ENCODE assay signal across 8 mouse cellular contexts in genomic region chr9:36932950-36933812, GRCm38 (mm10).
DNase-seq lines count a peak whose midpoint lies in the region; ATAC-seq lines count a peak whose summit lies in the region.

No protein-coding gene starts in this region.

- H3K9ac ChIP-seq in embryonic facial prominence, embryonic 11.5 days (replicated peaks; ENCODE audit: low read length): no peak overlapping the region
- no peak overlapping the region for H3K9ac ChIP-seq in limb, embryonic 11.5 days (ENCODE audit: low read length)
- no peak overlapping the region for H3K9ac ChIP-seq in hindbrain, embryonic 16.5 days (ENCODE audit: low read depth, low read length)
- no peak overlapping the region for H3K9ac ChIP-seq in neural tube, embryonic 14.5 days (replicated peaks; ENCODE audit: low read depth, low read length)

- H3K4me3 ChIP-seq in embryonic facial prominence, embryonic 11.5 days (ENCODE audit: low read depth, low read length): no peak overlapping the region
- no peak overlapping the region for H3K4me3 ChIP-seq in embryonic facial prominence, embryonic 10.5 days
- H3K4me3 ChIP-seq in limb, embryonic 11.5 days (ENCODE audit: low read depth, low read length): no peak overlapping the region
- no peak overlapping the region for H3K4me3 ChIP-seq in limb, embryonic 10.5 days
- H3K4me3 ChIP-seq in hindbrain, embryonic 16.5 days (ENCODE audit: low read length): no peak overlapping the region
- H3K4me3 ChIP-seq in neural tube, embryonic 14.5 days (ENCODE audit: low read depth, low read length): no peak overlapping the region
- no peak overlapping the region for H3K4me3 ChIP-seq in heart, embryonic 10.5 days

- peak; percentile 9; the same call in 1 of the 2 replicates for ATAC-seq in embryonic facial prominence, embryonic 11.5 days (replicated peaks; ENCODE audit: insufficient number of reproducible peaks, low FRiP score, low TSS enrichment, low read depth)
- ATAC-seq in limb, embryonic 11.5 days (ENCODE audit: insufficient number of reproducible peaks, low FRiP score, low TSS enrichment, low read depth): peak; percentile 41; the same call in 1 of the 2 replicates
- peak; percentile 25; the same call in 1 of the 2 replicates for ATAC-seq in hindbrain, embryonic 16.5 days
- ATAC-seq in neural tube, embryonic 14.5 days (ENCODE audit: low read depth): 0 out of 2 replicates have a peak, but pooled peaks have one; percentile 14

- H3K4me1 ChIP-seq in embryonic facial prominence, embryonic 11.5 days (ENCODE audit: control insufficient read depth, insufficient read depth, low read length): no peaks in the 10 kb centered on the region
- H3K4me1 ChIP-seq in embryonic facial prominence, embryonic 10.5 days: peaks cover 13% of the 10 kb centered on the region
- H3K4me1 ChIP-seq in limb, embryonic 11.5 days (ENCODE audit: control insufficient read depth, insufficient read depth, low read length): peaks cover 6% of the 10 kb centered on the region; the same call in 1 of the 2 replicates
- peaks cover 22% of the 10 kb centered on the region for H3K4me1 ChIP-seq in limb, embryonic 10.5 days
- H3K4me1 ChIP-seq in hindbrain, embryonic 16.5 days (ENCODE audit: control insufficient read depth, insufficient read depth, low read depth, low read length): peaks cover 10% of the 10 kb centered on the region
- peaks cover 15% of the 10 kb centered on the region for H3K4me1 ChIP-seq in neural tube, embryonic 14.5 days (ENCODE audit: control insufficient read depth, insufficient read depth, low read length)
- H3K4me1 ChIP-seq in heart, embryonic 10.5 days: peaks cover 5% of the 10 kb centered on the region; the same call in 1 of the 2 replicates

- no peaks in the 10 kb centered on the region for H3K27me3 ChIP-seq in embryonic facial prominence, embryonic 11.5 days (ENCODE audit: control insufficient read depth, insufficient read depth, low read length)
- no peaks in the 10 kb centered on the region for H3K27me3 ChIP-seq in embryonic facial prominence, embryonic 10.5 days (replicated peaks; ENCODE audit: low read depth, poor library complexity, severe bottlenecking)
- H3K27me3 ChIP-seq in limb, embryonic 11.5 days (ENCODE audit: control insufficient read depth, insufficient read depth, low read length): peaks cover 16% of the 10 kb centered on the region
- peaks cover 73% of the 10 kb centered on the region for H3K27me3 ChIP-seq in limb, embryonic 10.5 days (ENCODE audit: low read depth, poor library complexity, severe bottlenecking)
- no peaks in the 10 kb centered on the region for H3K27me3 ChIP-seq in hindbrain, embryonic 16.5 days (replicated peaks; ENCODE audit: control insufficient read depth, insufficient read depth, low read length)
- no peaks in the 10 kb centered on the region for H3K27me3 ChIP-seq in neural tube, embryonic 14.5 days (ENCODE audit: control insufficient read depth, insufficient read depth, low read length)
- H3K27me3 ChIP-seq in heart, embryonic 10.5 days (ENCODE audit: insufficient read depth, poor library complexity, severe bottlenecking): no peaks in the 10 kb centered on the region

- no peak overlapping the region for H3K4me2 ChIP-seq in embryonic facial prominence, embryonic 11.5 days (ENCODE audit: low read depth, low read length)
- H3K4me2 ChIP-seq in limb, embryonic 11.5 days (ENCODE audit: low read depth, severe bottlenecking): no peak overlapping the region
- no peak overlapping the region for H3K4me2 ChIP-seq in hindbrain, embryonic 16.5 days (ENCODE audit: low read length)
- no peak overlapping the region for H3K4me2 ChIP-seq in neural tube, embryonic 14.5 days (ENCODE audit: low read depth, low read length)

- H3K27ac ChIP-seq in embryonic facial prominence, embryonic 11.5 days (replicated peaks; ENCODE audit: low read depth, low read length): no peak overlapping the region
- no peak overlapping the region for H3K27ac ChIP-seq in embryonic facial prominence, embryonic 10.5 days (replicated peaks)
- no peak overlapping the region for H3K27ac ChIP-seq in limb, embryonic 11.5 days (replicated peaks; ENCODE audit: low read depth, low read length)
- no peak overlapping the region for H3K27ac ChIP-seq in limb, embryonic 10.5 days
- no peak overlapping the region for H3K27ac ChIP-seq in hindbrain, embryonic 16.5 days (ENCODE audit: low read depth, low read length)
- peak overlapping the region; percentile 41; the same call in 1 of the 2 replicates for H3K27ac ChIP-seq in neural tube, embryonic 14.5 days (ENCODE audit: low read depth, low read length)
- no peak overlapping the region for H3K27ac ChIP-seq in heart, embryonic 10.5 days

- WGBS in embryonic facial prominence, embryonic 11.5 days: 72% methylated on average over 12 of the region's 12 CpGs
- WGBS in embryonic facial prominence, embryonic 10.5 days: 73% methylated on average over 12 of the region's 12 CpGs
- WGBS in limb, embryonic 11.5 days: 54% methylated on average over 12 of the region's 12 CpGs
- WGBS in limb, embryonic 10.5 days: 71% methylated on average over 12 of the region's 12 CpGs
- WGBS in hindbrain, embryonic 16.5 days: 72% methylated on average over 12 of the region's 12 CpGs
- 65% methylated on average over 12 of the region's 12 CpGs for WGBS in neural tube, embryonic 14.5 days
- 73% methylated on average over 12 of the region's 12 CpGs for WGBS in heart, embryonic 10.5 days

- no peak for DNase-seq in embryonic facial prominence, embryonic 11.5 days (ENCODE audit: low spot score)
- DNase-seq in embryonic facial prominence, embryonic 10.5 days (ENCODE audit: low spot score): no peak
- DNase-seq in limb, embryonic 11.5 days (ENCODE audit: low spot score): no peak
- no peak for DNase-seq in limb, embryonic 10.5 days (ENCODE audit: low spot score)
- DNase-seq in heart, embryonic 10.5 days (ENCODE audit: low spot score): no peak
- no peak for DNase-seq in adrenal gland, postnatal 14 days

- no peaks in the 10 kb centered on the region for H3K9me3 ChIP-seq in embryonic facial prominence, embryonic 11.5 days (replicated peaks; ENCODE audit: control insufficient read depth, low read length)
- H3K9me3 ChIP-seq in embryonic facial prominence, embryonic 10.5 days: 0 out of 2 replicates have a peak, but pooled peaks cover 2% of the 10 kb centered on the region
- H3K9me3 ChIP-seq in limb, embryonic 11.5 days (ENCODE audit: control insufficient read depth, low read length): no peaks in the 10 kb centered on the region
- H3K9me3 ChIP-seq in limb, embryonic 10.5 days (replicated peaks): no peaks in the 10 kb centered on the region
- H3K9me3 ChIP-seq in hindbrain, embryonic 16.5 days (ENCODE audit: control insufficient read depth, low read length): peaks cover 2% of the 10 kb centered on the region; the same call in 1 of the 2 replicates
- H3K9me3 ChIP-seq in neural tube, embryonic 14.5 days (ENCODE audit: control insufficient read depth, low read length): no peaks in the 10 kb centered on the region
- no peaks in the 10 kb centered on the region for H3K9me3 ChIP-seq in heart, embryonic 10.5 days

- H3K36me3 ChIP-seq in embryonic facial prominence, embryonic 11.5 days (replicated peaks; ENCODE audit: control insufficient read depth, insufficient read depth, low read depth, low read length): no peaks in the 10 kb centered on the region
- H3K36me3 ChIP-seq in embryonic facial prominence, embryonic 10.5 days (replicated peaks): peaks cover 30% of the 10 kb centered on the region
- H3K36me3 ChIP-seq in limb, embryonic 11.5 days (ENCODE audit: control insufficient read depth, insufficient read depth, low read length): no peaks in the 10 kb centered on the region
- no peaks in the 10 kb centered on the region for H3K36me3 ChIP-seq in limb, embryonic 10.5 days
- peaks cover 3% of the 10 kb centered on the region; the same call in 1 of the 2 replicates for H3K36me3 ChIP-seq in hindbrain, embryonic 16.5 days (ENCODE audit: control insufficient read depth, insufficient read depth, low read length)
- no peaks in the 10 kb centered on the region for H3K36me3 ChIP-seq in neural tube, embryonic 14.5 days (ENCODE audit: control insufficient read depth, insufficient read depth, low read length)
- peaks cover 3% of the 10 kb centered on the region; the same call in 1 of the 2 replicates for H3K36me3 ChIP-seq in heart, embryonic 10.5 days
